Mouse (Mus musculus) hindbrain, embryonic 10.5 days (tissue): ENCODE measurements around the gene Gm28053. TPM values are rescaled to one million over a fixed set of nuclear protein-coding genes. Genes with fewer than 3 reads are reported as not detected.

Experiments
- DNase-seq: peaks from one replicate; pipeline ENCODE4 v3.0.0-alpha.2; 2017; ENCODE audit warnings: low spot score
- H3K27ac ChIP-seq: fragments of 300-500 bp; sonication (generic); 2 replicates; pipeline ENCODE4 v1.5.1; 2016; ENCODE audit warnings: mild to moderate bottlenecking, moderate library complexity
- H3K27me3 ChIP-seq: fragments of 300-500 bp; sonication (generic); 2 replicates; pipeline ENCODE4 v1.6.1; 2016; ENCODE audit warnings: mild to moderate bottlenecking; ENCODE audit not compliant: poor library complexity, insufficient read depth, severe bottlenecking
- H3K36me3 ChIP-seq: fragments of 300-500 bp; sonication (generic); 2 replicates; pipeline ENCODE4 v1.6.1; 2016; ENCODE audit warnings: mild to moderate bottlenecking, moderate library complexity
- H3K4me1 ChIP-seq: fragments of 300-500 bp; sonication (generic); replicated peaks from 2 replicates; pipeline ENCODE4 v1.6.1; 2016; ENCODE audit warnings: mild to moderate bottlenecking
- H3K4me3 ChIP-seq: fragments of 300-500 bp; sonication (generic); 2 replicates; pipeline ENCODE4 v1.5.1; 2016; ENCODE audit warnings: mild to moderate bottlenecking, moderate library complexity
- H3K9me3 ChIP-seq: fragments of 300-500 bp; sonication (generic); 2 replicates; pipeline ENCODE4 v1.6.1; 2016; ENCODE audit warnings: mild to moderate bottlenecking, moderate library complexity
- WGBS: fragments of 180-500 bp; shearing (Covaris S2); methylation state at CpG from one replicate; pipeline ENCODE4 v1.1.7; 2016; 5-methylcytosine and 5-hydroxymethylcytosine counted together
- polyA plus RNA-seq: library from polyadenylated mRNA; unstranded; fragments of >200 nt; fragmentation: Nextera tagmentation; extraction: Ambion mirVana; gene quantifications from 2 replicates; pipeline ENCODE4 v1.2.1, GENCODE M21; 2016

Gm28053 gene
- polyA plus RNA-seq, 1 experiment from 2014 or later = not detected

DNA sequence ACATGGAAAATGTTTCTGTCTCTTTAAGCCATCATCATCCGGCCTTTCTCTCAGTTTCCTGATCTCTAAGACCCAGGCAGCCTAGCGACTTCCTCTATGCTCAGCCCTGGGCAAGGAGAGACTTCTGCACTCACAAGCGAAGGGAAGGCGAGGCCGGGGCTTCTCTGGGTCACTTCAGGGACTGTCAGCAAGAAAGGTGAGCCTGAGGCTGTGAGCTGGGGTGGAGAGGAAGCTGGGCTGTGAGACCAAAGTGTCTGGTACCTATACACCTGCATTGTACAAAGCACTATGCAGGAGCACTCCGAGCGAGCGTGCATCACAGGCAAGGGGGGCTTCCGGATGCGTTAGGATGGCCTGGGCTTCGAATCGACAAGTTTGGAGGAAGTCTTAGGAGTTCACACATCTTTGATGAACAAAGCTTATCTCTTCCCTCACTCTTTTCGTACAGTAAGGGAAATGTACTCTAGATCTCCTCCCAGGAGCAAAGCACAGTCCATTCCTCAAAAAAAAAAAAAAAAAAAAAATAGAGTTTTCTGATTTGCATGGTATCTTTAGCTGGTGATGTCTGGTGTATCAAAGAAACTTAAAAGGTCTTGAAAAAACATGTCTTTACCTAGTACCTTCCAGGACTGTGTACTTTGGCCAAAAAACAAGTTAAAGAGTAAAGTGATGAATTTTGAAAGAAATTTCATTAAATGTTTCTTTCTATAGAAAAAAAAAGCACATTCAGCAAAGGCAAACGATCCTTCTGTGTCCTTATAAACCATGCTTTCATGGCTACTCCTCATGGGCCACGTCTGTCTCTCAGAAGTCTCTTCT lies 20.8 kb downstream of the Gm28053 start, which contains the start of gene Gimap1:
Gene Gimap1, plus strand, starts transcription at position 94 of the 819 bp plus-strand sequence.
- Histone ChIP-seq H3K4me1 (peaks cover 23% of the 10 kb centered on the region), H3K4me3 (no peak within 1 kb of the TSS), H3K36me3 (no peaks in the 10 kb centered on the region), H3K27ac (0 out of 2 replicates have a peak within 1 kb of the TSS, but pooled peaks have one; percentile 23), H3K9me3 (no peaks in the 10 kb centered on the region), H3K27me3 (peaks cover 40% of the 10 kb centered on the region)
- WGBS = 82% methylated on average over 15 of the region's 15 CpGs
- DNase-seq = no peak

DNA sequence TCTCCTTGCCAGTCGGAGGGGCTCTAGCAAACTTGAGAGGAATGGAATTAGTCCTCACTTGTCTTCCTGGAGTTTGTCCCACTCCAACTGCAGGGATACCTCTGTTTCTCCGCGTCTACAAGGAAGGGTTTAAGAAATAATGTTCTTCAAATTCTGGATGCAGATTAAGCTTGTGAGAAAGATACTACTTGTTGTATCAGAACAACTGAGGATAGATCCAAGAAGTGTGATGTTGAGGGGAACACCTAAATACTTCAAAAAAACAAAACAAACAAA lies 21.3 kb downstream of the Gm28053 start:
- no peak for DNase-seq
- no peak overlapping the region for H3K4me3 ChIP-seq
- 93% methylated on average over 3 of the region's 3 CpGs for WGBS
- H3K36me3 ChIP-seq = no peaks in the 10 kb centered on the region
- H3K27ac ChIP-seq = no peak overlapping the region
- peaks cover 23% of the 10 kb centered on the region for H3K4me1 ChIP-seq
- H3K27me3 ChIP-seq = peaks cover 42% of the 10 kb centered on the region
- no peaks in the 10 kb centered on the region for H3K9me3 ChIP-seq

GRCm38 (mm10) chr6:48740501-48741169 lies 22.2 kb downstream of the Gm28053 start:
- DNase-seq = no peak
- no peak overlapping the region for H3K4me3 ChIP-seq
- H3K27me3 ChIP-seq = peaks cover 47% of the 10 kb centered on the region
- no peaks in the 10 kb centered on the region for H3K36me3 ChIP-seq
- no peaks in the 10 kb centered on the region for H3K9me3 ChIP-seq
- no peak overlapping the region for H3K27ac ChIP-seq
- H3K4me1 ChIP-seq = peaks cover 23% of the 10 kb centered on the region
- 77% methylated on average over 3 of the region's 3 CpGs for WGBS

GRCm38 (mm10) chr6:48741273-48741672 lies 22.9 kb downstream of the Gm28053 start:
- H3K4me3 ChIP-seq = no peak overlapping the region
- H3K4me1 ChIP-seq = peaks cover 30% of the 10 kb centered on the region
- H3K36me3 ChIP-seq = no peaks in the 10 kb centered on the region
- H3K27ac ChIP-seq = no peak overlapping the region
- no peaks in the 10 kb centered on the region for H3K9me3 ChIP-seq
- H3K27me3 ChIP-seq = peaks cover 53% of the 10 kb centered on the region
- 22% methylated on average over 3 of the region's 3 CpGs for WGBS
- DNase-seq = no peak

- Histone ChIP-seq H3K4me3 (peak overlapping the region; percentile 64; the same call in 1 of the 2 replicates), H3K27me3 (peaks cover 53% of the 10 kb centered on the region), H3K4me1 (peaks cover 30% of the 10 kb centered on the region), H3K27ac (no peak overlapping the region), H3K9me3 (no peaks in the 10 kb centered on the region), H3K36me3 (no peaks in the 10 kb centered on the region)
- WGBS = 36% methylated on average over 9 of the region's 9 CpGs
- DNase-seq = no peak
Observed at GRCm38 (mm10) chr6:48741711-48742206, 23.4 kb downstream of the Gm28053 start.

DNA sequence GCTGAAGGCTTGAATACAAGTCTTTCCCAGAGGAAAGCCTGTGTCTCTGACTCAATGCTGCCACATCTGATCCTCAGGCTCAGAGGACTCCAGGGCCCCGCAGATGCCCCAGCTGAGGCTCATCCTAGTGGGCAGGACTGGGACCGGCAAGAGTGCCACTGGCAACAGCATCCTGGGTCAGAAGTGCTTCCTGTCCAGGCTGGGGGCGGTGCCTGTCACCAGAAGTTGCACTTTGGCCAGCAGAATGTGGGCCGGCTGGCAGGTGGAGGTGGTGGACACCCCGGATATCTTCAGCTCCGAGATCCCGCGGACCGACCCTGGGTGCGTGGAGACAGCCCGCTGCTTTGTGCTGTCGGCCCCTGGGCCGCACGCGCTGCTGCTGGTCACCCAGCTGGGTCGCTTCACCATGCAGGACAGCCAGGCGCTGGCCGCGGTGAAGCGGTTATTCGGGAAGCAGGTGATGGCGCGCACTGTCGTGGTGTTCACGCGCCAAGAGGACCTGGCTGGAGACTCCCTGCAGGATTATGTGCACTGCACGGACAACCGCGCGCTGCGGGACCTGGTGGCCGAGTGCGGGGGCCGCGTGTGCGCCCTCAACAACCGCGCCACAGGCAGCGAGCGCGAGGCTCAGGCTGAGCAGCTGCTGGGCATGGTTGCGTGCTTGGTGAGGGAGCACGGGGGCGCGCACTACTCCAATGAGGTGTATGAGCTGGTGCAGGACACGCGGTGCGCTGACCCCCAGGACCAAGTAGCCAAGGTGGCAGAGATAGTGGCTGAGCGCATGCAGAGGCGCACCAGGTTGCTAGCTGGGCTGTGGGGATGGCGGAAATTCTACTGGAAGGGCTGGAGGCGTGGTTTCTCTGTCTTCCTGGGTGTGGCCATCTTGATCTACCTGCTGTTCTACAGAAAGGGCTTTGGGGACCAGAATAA lies 24.3 kb downstream of the Gm28053 start:
- Histone ChIP-seq H3K27ac (peak overlapping the region; percentile 67), H3K9me3 (no peaks in the 10 kb centered on the region), H3K4me1 (peaks cover 30% of the 10 kb centered on the region), H3K36me3 (no peaks in the 10 kb centered on the region), H3K4me3 (peak overlapping the region; percentile 64), H3K27me3 (peaks cover 53% of the 10 kb centered on the region)
- 2% methylated on average over 52 of the region's 52 CpGs for WGBS
- peak; percentile 40 for DNase-seq

GRCm38 (mm10) chr6:48745490-48745889 lies 27.1 kb downstream of the Gm28053 start:
- no peaks in the 10 kb centered on the region for H3K9me3 ChIP-seq
- peaks cover 30% of the 10 kb centered on the region for H3K4me1 ChIP-seq
- H3K27ac ChIP-seq = no peak overlapping the region
- 61% methylated on average over 2 of the region's 2 CpGs for WGBS
- DNase-seq = no peak
- H3K36me3 ChIP-seq = no peaks in the 10 kb centered on the region
- H3K4me3 ChIP-seq = no peak overlapping the region
- H3K27me3 ChIP-seq = peaks cover 50% of the 10 kb centered on the region

DNA sequence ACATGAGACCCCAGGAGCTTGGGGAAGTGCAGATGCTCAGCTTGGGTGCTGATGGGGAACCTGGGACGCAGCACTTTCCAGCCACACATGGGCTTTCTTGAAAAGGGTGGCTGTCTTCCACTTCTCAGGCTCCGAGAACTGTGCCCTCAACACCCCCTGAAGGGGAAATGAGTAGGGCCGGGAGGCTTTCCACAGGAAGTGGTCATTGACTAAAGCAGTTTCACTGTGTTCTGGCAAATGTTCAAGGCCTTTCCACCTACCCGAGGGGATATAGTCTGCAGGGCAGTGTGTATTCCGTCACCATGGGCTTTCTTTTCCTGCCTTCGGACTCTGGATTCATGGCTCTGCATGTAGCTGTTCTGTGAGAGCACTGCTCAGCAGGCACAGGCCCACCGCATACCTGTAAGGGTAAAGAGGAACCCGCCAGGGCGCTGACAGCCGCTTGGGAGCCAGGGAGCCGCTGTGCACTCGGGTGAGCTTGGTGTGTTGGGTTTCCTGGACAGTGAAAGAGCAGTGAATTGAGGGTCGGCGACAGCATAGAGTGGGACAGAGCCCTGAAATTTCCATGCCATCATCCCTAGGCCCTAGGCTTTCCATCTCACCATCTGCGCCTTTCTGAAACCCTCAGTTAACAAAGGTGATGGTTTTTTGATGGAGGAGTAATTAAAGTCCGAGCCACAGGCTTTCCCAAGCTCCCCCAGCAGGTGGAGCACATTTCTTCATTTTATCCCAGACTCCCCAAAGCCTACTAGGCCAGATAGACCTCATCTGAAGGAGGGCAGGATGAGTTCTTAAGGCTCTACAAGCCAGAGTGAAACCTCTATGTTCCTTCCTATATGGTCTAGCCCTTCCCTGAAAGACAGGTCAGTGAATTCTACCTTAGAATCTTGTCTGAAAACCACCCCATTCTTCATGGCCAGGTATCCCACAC lies 27.8 kb downstream of the Gm28053 start, which contains the start of gene Gimap5:
Gene Gimap5, plus strand, starts transcription at position 239 of the 931 bp plus-strand sequence.
- 47% methylated on average over 16 of the region's 16 CpGs for WGBS

GRCm38 (mm10) chr6:48747091-48747966 lies 28.9 kb downstream of the Gm28053 start:
- no peak for DNase-seq
- Histone ChIP-seq H3K4me1 (peaks cover 18% of the 10 kb centered on the region), H3K9me3 (no peaks in the 10 kb centered on the region), H3K4me3 (no peak overlapping the region), H3K36me3 (no peaks in the 10 kb centered on the region), H3K27ac (no peak overlapping the region), H3K27me3 (peaks cover 31% of the 10 kb centered on the region)
- WGBS = 75% methylated on average over 7 of the region's 7 CpGs

More for the DNA sequence above, 27.8 kb downstream of the Gm28053 start, which contains the start of gene Gimap5:
- Histone ChIP-seq H3K4me3 (no peak within 1 kb of the TSS), H3K36me3 (no peaks in the 10 kb centered on the region), H3K27ac (no peak within 1 kb of the TSS), H3K9me3 (no peaks in the 10 kb centered on the region), H3K4me1 (peaks cover 25% of the 10 kb centered on the region), H3K27me3 (peaks cover 43% of the 10 kb centered on the region)
- DNase-seq = peak; percentile 16

- DNase-seq = no peak
- Histone ChIP-seq H3K9me3 (peaks cover 8% of the 10 kb centered on the region; the same call in 1 of the 2 replicates), H3K4me3 (no peak overlapping the region), H3K36me3 (no peaks in the 10 kb centered on the region), H3K27ac (no peak overlapping the region), H3K4me1 (no peaks in the 10 kb centered on the region), H3K27me3 (no peaks in the 10 kb centered on the region)
- WGBS = 88% methylated on average over 7 of the region's 7 CpGs
Observed at GRCm38 (mm10) chr6:48763567-48764270, 45.3 kb downstream of the Gm28053 start.
